Mouse (Mus musculus) thymus, postnatal 10 days (tissue): ENCODE data around the gene Foxd2.

Experiments
- DNase-seq, 2 experiments: peaks; one replicate each; pipeline ENCODE4 v3.0.0; 2021; ENCODE audit warnings: low spot score in 2 of 2

The Foxd2 gene

GRCm38 (mm10) chr4:114908829-114909601 lies at the start of gene Foxd2:
TSS of gene Foxd2 (minus strand) at chr4:114908873.
- DNase-seq, result peak; percentile 82 to 96

- DNase-seq, result no peak
These were observed 49.6 kb upstream of the Foxd2 start for GRCm38 (mm10) chr4:114958231-114958630.

- DNase-seq, result no peak
These were observed 48.7 kb upstream of the Foxd2 start for GRCm38 (mm10) chr4:114957403-114957802.

- no peak for DNase-seq
These were observed 44.5 kb upstream of the Foxd2 start for GRCm38 (mm10) chr4:114953172-114953571.

GRCm38 (mm10) chr4:114947852-114948481 lies 39.3 kb upstream of the Foxd2 start:
- DNase-seq, result no peak

- peak; percentile 15 to 61 for DNase-seq
These were observed 38.7 kb upstream of the Foxd2 start for GRCm38 (mm10) chr4:114947395-114947794.

- no peak for DNase-seq
These were observed 37.7 kb upstream of the Foxd2 start for GRCm38 (mm10) chr4:114946416-114946815.

- no peak for DNase-seq
These were observed 36.3 kb upstream of the Foxd2 start for GRCm38 (mm10) chr4:114945021-114945420.

- no peak for DNase-seq
These were observed 33.9 kb upstream of the Foxd2 start for GRCm38 (mm10) chr4:114942583-114942982.

- DNase-seq, result no peak
These were observed 33.4 kb upstream of the Foxd2 start for GRCm38 (mm10) chr4:114942112-114942511.

- no peak for DNase-seq
These were observed 32.6 kb upstream of the Foxd2 start for GRCm38 (mm10) chr4:114941311-114941710.

GRCm38 (mm10) chr4:114938248-114938647 lies 29.6 kb upstream of the Foxd2 start:
- DNase-seq, result no peak

- DNase-seq, result no peak
These were observed 28.9 kb upstream of the Foxd2 start for GRCm38 (mm10) chr4:114937459-114938047.

GRCm38 (mm10) chr4:114934188-114934587 lies 25.5 kb upstream of the Foxd2 start:
- no peak for DNase-seq

GRCm38 (mm10) chr4:114932747-114933146 lies 24.1 kb upstream of the Foxd2 start:
- DNase-seq, result no peak

GRCm38 (mm10) chr4:114929155-114929554 lies 20.5 kb upstream of the Foxd2 start:
- no peak for DNase-seq

- DNase-seq, result no peak
These were observed 17.2 kb upstream of the Foxd2 start, which contains the start of gene Foxe3 for GRCm38 (mm10) chr4:114925917-114926312. TSS of gene Foxe3 (minus strand) at chr4:114926013.

- DNase-seq, result no peak
These were observed 16.6 kb upstream of the Foxd2 start for GRCm38 (mm10) chr4:114924971-114925916.

GRCm38 (mm10) chr4:114917091-114917490 lies 8.4 kb upstream of the Foxd2 start:
- peak in 1 of 2 experiments; percentile 34 for DNase-seq

- no peak for DNase-seq
These were observed 7.4 kb upstream of the Foxd2 start for GRCm38 (mm10) chr4:114916056-114916455.

GRCm38 (mm10) chr4:114913594-114913962 lies 4.9 kb upstream of the Foxd2 start:
- peak in 1 of 2 experiments; percentile 25 for DNase-seq
